Mouse (Mus musculus): ENCODE data around the gene Vav2.

Vav2 gene

DNA sequence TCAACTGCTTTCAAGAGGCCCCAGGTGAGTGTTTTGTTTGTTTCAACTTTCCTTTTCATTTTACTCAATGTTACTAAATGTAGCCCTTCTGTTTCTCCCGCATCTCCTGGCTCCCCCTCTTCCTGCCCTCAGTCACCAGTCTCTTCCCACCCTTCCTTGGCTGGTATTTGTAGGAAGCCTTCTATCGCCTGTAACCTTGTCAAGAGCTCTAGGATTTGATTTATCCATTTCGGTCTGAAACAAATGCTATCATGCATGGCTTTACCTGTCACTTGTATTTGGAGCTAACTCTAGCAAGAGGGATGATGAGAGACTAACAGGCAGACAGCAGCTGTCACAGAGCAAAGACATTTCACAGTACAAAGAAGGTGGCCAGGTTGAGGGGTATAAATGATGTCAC, 18.6 kb downstream of the Vav2 start:
- 0 out of 2 replicates have a peak overlapping the region, but pooled peaks have one; percentile 23 for H3K4me3 ChIP-seq (replicated peaks; ENCODE audit: low read length)
- no peaks in the 10 kb centered on the region for H3K36me3 ChIP-seq (ENCODE audit: insufficient read depth, low read length)
- H3K27me3 ChIP-seq (ENCODE audit: insufficient read depth, low read length) = no peaks in the 10 kb centered on the region
- peaks cover 93% of the 10 kb centered on the region for H3K4me1 ChIP-seq (replicated peaks; ENCODE audit: low read depth, low read length)
- H3K9me3 ChIP-seq (ENCODE audit: low read length) = no peaks in the 10 kb centered on the region
- TF ChIP-seq POU5F1 (IDR thresholded peaks at IDR 0.05; ENCODE audit: borderline replicate concordance, low read length) = no peak
- TF ChIP-seq CTCF (conservative IDR thresholded peaks at IDR 0.05; ENCODE audit: low read length) = no peak
- no peak for TF ChIP-seq NANOG (IDR thresholded peaks at IDR 0.05; ENCODE audit: borderline replicate concordance, low read length)

GRCm38 (mm10) chr2:27406928-27407327, 19.9 kb downstream of the Vav2 start:
- TF ChIP-seq POU5F1 (IDR thresholded peaks at IDR 0.05; ENCODE audit: borderline replicate concordance, low read length) (no peak), NANOG (IDR thresholded peaks at IDR 0.05; ENCODE audit: borderline replicate concordance, low read length) (no peak), CTCF (conservative IDR thresholded peaks at IDR 0.05; ENCODE audit: low read length) (no peak)

GRCm38 (mm10) chr2:27405094-27405884, 21.5 kb downstream of the Vav2 start:
- Histone ChIP-seq H3K36me3 (ENCODE audit: insufficient read depth, low read length) (no peaks in the 10 kb centered on the region), H3K9me3 (ENCODE audit: low read length) (no peaks in the 10 kb centered on the region), H3K27me3 (ENCODE audit: insufficient read depth, low read length) (no peaks in the 10 kb centered on the region), H3K4me3 (replicated peaks; ENCODE audit: low read length) (0 out of 2 replicates have a peak overlapping the region, but pooled peaks have one; percentile 13), H3K4me1 (replicated peaks; ENCODE audit: low read depth, low read length) (peaks cover 74% of the 10 kb centered on the region)
- TF ChIP-seq POU5F1 (IDR thresholded peaks at IDR 0.05; ENCODE audit: borderline replicate concordance, low read length) = no peak
- no peak for TF ChIP-seq CTCF (conservative IDR thresholded peaks at IDR 0.05; ENCODE audit: low read length)
- TF ChIP-seq NANOG (IDR thresholded peaks at IDR 0.05; ENCODE audit: borderline replicate concordance, low read length) = no peak

More at GRCm38 (mm10) chr2:27406928-27407327, 19.9 kb downstream of the Vav2 start:
- H3K9me3 ChIP-seq (ENCODE audit: low read length) = no peaks in the 10 kb centered on the region
- H3K36me3 ChIP-seq (ENCODE audit: insufficient read depth, low read length) = no peaks in the 10 kb centered on the region
- no peak overlapping the region for H3K4me3 ChIP-seq (replicated peaks; ENCODE audit: low read length)
- H3K27me3 ChIP-seq (ENCODE audit: insufficient read depth, low read length) = no peaks in the 10 kb centered on the region
- H3K4me1 ChIP-seq (replicated peaks; ENCODE audit: low read depth, low read length) = peaks cover 81% of the 10 kb centered on the region

DNA sequence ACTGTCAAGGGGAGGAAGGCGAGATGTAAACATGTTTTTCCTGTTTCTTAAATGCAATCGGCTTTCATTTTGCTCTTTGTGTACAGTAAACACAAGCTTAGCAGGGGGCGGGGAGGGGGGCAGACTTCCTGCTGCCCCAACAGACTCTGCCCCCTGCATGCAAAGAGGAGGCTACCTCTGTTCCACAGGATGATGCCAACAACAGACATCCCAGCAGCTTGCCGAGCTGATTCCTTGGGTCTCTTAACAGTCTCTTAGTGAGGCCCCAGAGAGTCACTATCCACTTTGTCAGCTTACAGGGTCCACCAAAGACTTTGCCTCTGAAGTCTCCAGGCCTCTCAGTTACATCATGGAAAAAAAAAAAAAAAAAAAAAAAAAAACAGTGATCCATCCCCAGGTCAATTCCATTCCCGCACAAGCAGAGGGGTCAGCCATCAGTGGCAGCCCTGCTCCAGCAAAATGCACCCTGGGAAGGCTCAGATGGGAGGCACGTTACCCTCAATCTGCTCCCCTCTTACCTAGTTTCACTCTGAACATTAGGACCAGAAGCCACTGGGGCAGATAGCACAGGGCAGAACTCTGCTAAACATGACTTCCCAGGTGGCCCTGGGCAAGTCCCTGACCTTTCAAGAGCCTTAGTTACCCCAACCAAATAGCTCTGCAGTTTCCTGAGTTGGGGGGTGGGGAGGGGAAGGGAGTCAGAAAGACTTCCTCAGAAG, 22.3 kb downstream of the Vav2 start:
- H3K4me1 ChIP-seq (replicated peaks; ENCODE audit: low read depth, low read length) = peaks cover 67% of the 10 kb centered on the region
- H3K36me3 ChIP-seq (ENCODE audit: insufficient read depth, low read length) = no peaks in the 10 kb centered on the region
- peaks cover 2% of the 10 kb centered on the region; the same call in 1 of the 2 replicates for H3K9me3 ChIP-seq (ENCODE audit: low read length)
- no peaks in the 10 kb centered on the region for H3K27me3 ChIP-seq (ENCODE audit: insufficient read depth, low read length)
- no peak overlapping the region for H3K4me3 ChIP-seq (replicated peaks; ENCODE audit: low read length)
- no peak for TF ChIP-seq POU5F1 (IDR thresholded peaks at IDR 0.05; ENCODE audit: borderline replicate concordance, low read length)
- no peak for TF ChIP-seq NANOG (IDR thresholded peaks at IDR 0.05; ENCODE audit: borderline replicate concordance, low read length)
- no peak for TF ChIP-seq CTCF (conservative IDR thresholded peaks at IDR 0.05; ENCODE audit: low read length)

- peaks cover 65% of the 10 kb centered on the region for H3K4me1 ChIP-seq (replicated peaks; ENCODE audit: low read depth, low read length)
- no peak overlapping the region for H3K4me3 ChIP-seq (replicated peaks; ENCODE audit: low read length)
- no peaks in the 10 kb centered on the region for H3K36me3 ChIP-seq (ENCODE audit: insufficient read depth, low read length)
- H3K27me3 ChIP-seq (ENCODE audit: insufficient read depth, low read length) = no peaks in the 10 kb centered on the region
- TF ChIP-seq CTCF (conservative IDR thresholded peaks at IDR 0.05; ENCODE audit: low read length) (no peak), POU5F1 (IDR thresholded peaks at IDR 0.05; ENCODE audit: borderline replicate concordance, low read length) (no peak), NANOG (IDR thresholded peaks at IDR 0.05; ENCODE audit: borderline replicate concordance, low read length) (no peak)
- peaks cover 7% of the 10 kb centered on the region; the same call in 1 of the 2 replicates for H3K9me3 ChIP-seq (ENCODE audit: low read length)
Measured at GRCm38 (mm10) chr2:27401544-27401943, 25.3 kb downstream of the Vav2 start.

- H3K27me3 ChIP-seq (ENCODE audit: insufficient read depth, low read length) = no peaks in the 10 kb centered on the region
- H3K36me3 ChIP-seq (ENCODE audit: insufficient read depth, low read length) = no peaks in the 10 kb centered on the region
- peaks cover 7% of the 10 kb centered on the region; the same call in 1 of the 2 replicates for H3K9me3 ChIP-seq (ENCODE audit: low read length)
- TF ChIP-seq POU5F1 (IDR thresholded peaks at IDR 0.05; ENCODE audit: borderline replicate concordance, low read length) (no peak), NANOG (IDR thresholded peaks at IDR 0.05; ENCODE audit: borderline replicate concordance, low read length) (no peak), CTCF (conservative IDR thresholded peaks at IDR 0.05; ENCODE audit: low read length) (no peak)
- no peak overlapping the region for H3K4me3 ChIP-seq (replicated peaks; ENCODE audit: low read length)
- peaks cover 65% of the 10 kb centered on the region for H3K4me1 ChIP-seq (replicated peaks; ENCODE audit: low read depth, low read length)
Measured at GRCm38 (mm10) chr2:27400083-27400482, 26.8 kb downstream of the Vav2 start.

DNA sequence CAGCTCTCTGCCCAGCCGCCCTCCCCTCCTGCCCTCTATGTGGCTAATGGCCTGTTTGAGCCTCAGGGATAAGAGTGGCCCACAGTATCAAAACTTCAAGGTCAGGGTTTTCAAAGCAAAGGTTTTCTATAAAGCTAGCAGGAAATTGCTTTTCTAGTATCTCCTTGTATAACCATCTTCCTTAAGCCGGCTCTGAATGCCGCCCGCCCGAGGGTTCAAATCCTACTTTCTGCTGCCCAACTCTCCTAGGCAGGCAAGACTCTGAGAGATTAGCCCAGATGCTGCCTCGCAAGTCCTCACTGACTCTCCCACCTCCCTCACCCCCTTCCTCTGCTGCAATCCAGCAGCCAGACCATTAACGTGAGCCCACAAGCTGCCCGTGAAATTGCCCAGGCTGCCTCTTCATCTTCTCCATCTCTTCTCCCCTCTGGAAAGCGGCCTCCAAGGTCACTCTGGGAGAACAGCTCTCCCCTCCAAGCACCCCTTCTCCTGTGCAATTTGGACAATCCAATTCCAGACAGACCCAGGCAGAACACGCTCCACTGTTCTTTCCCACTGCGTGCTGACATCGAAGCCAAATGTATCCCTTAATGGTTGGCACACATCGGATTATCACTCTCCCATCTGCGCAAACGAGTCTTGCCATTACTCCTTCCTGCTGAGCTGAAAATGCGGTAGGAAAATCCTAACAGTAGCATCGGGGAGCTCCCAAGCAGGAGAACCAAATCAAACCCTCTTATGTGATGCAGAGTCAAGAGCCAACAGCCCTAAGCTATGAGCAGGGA, 30.0 kb downstream of the Vav2 start:
- peaks cover 51% of the 10 kb centered on the region for H3K4me1 ChIP-seq (replicated peaks; ENCODE audit: low read depth, low read length)

More for the DNA sequence above, 30.0 kb downstream of the Vav2 start:
- H3K36me3 ChIP-seq (ENCODE audit: insufficient read depth, low read length) = no peaks in the 10 kb centered on the region
- H3K4me3 ChIP-seq (replicated peaks; ENCODE audit: low read length) = no peak overlapping the region
- H3K27me3 ChIP-seq (ENCODE audit: insufficient read depth, low read length) = no peaks in the 10 kb centered on the region
- H3K9me3 ChIP-seq (ENCODE audit: low read length) = peaks cover 7% of the 10 kb centered on the region; the same call in 1 of the 2 replicates
- TF ChIP-seq NANOG (IDR thresholded peaks at IDR 0.05; ENCODE audit: borderline replicate concordance, low read length) (no peak), CTCF (conservative IDR thresholded peaks at IDR 0.05; ENCODE audit: low read length) (no peak), POU5F1 (IDR thresholded peaks at IDR 0.05; ENCODE audit: borderline replicate concordance, low read length) (no peak)
